Mouse (Mus musculus) urinary bladder, postnatal 0 days (tissue): ENCODE measurements around the gene Zdhhc15. TPM values are rescaled to one million over a fixed set of nuclear protein-coding genes. Genes with fewer than 3 reads are reported as not detected.

Experiments used
- polyA plus RNA-seq: library from polyadenylated mRNA; unstranded; fragments of >200 nt; fragmentation: Nextera tagmentation; extraction: Ambion mirVana; gene quantifications from 2 replicates; pipeline ENCODE4 v1.2.1, GENCODE M21; 2015

Zdhhc15 gene
- polyA plus RNA-seq = 4.2 and 5.4 TPM in 2 replicates

DNA sequence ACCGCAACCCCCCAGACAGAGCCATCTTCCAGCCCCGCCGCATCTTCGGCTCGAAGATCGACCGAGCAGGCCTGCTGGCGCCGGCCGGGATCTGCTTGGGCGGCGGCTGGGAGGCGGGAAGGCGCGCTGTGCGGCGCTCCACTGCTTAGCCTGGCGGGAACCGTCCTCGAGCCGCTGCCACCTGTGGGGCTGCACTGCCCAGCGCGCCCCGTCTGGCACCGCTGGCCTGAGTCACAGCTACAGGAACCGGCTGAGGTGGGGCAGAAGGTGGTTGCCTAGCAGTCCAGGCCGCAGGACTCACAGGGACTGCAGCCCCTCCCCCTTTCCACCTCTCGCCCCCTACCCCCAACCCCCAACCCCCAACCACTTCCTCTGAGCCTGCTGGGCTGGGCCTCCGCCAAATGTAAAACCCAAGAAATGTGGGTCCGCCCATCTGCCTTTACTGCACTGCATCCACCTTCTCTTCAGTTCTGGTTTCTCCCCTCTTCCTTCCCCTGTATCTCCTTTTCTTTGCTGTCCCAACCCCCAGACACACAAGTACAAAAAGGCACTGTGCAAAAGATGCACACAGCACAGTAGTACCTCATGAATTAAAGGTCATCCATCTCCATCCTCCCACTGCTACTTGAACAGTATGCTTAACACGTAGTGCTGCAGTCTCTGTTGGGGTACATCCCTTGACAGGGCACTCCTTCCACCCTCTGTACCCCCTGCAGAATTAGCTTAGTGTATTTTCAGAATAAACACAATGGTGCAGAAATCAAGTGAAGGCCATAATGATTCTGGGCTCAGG, at the start of gene Zdhhc15:
TSS of gene Zdhhc15 (minus strand) at position 308 of the 793 bp plus-strand sequence.

Other genes starting within 250 kb of the Zdhhc15 start
- gene Uprt, start 188.2 kb downstream of the Zdhhc15 start, polyA plus RNA-seq = 0.89 and 0.92 TPM in 2 replicates
- 1.6 and 1.9 TPM in 2 replicates for gene Magee2, start 186.2 kb upstream of the Zdhhc15 start, polyA plus RNA-seq